Mouse (Mus musculus): ENCODE results near the gene Dlx5. TPM values are rescaled to one million over a fixed set of nuclear protein-coding genes. Genes with fewer than 3 reads are reported as not detected.
A peak's percentile ranks its signal among the peaks of the same experiment; 100 is the strongest.

Dlx5 gene
- not detected for total RNA-seq (2022)

- no peak for DNase-seq (ENCODE audit: low spot score in 2 of 2)
Observed at GRCm38 (mm10) chr6:6881638-6882190, at the start of gene Dlx5. Gene Dlx5 (minus strand): TSS chr6:6882085.

- no peak for DNase-seq (ENCODE audit: low spot score in 2 of 2)
Observed at GRCm38 (mm10) chr6:6931507-6931906, 49.6 kb upstream of the Dlx5 start.

GRCm38 (mm10) chr6:6930831-6931230 is 48.9 kb upstream of the Dlx5 start:
- DNase-seq (ENCODE audit: low spot score in 2 of 2), result no peak

- DNase-seq (ENCODE audit: low spot score in 2 of 2), result no peak
Observed at GRCm38 (mm10) chr6:6925264-6925663, 43.4 kb upstream of the Dlx5 start.

- DNase-seq (ENCODE audit: low spot score in 2 of 2), result no peak
Observed at GRCm38 (mm10) chr6:6917334-6917733, 35.4 kb upstream of the Dlx5 start.

- no peak for DNase-seq (ENCODE audit: low spot score in 2 of 2)
Observed at GRCm38 (mm10) chr6:6915526-6915915, 33.6 kb upstream of the Dlx5 start.

GRCm38 (mm10) chr6:6914849-6915525 is 33.1 kb upstream of the Dlx5 start:
- DNase-seq (ENCODE audit: low spot score in 2 of 2), result no peak

GRCm38 (mm10) chr6:6914304-6914703 is 32.4 kb upstream of the Dlx5 start:
- no peak for DNase-seq (ENCODE audit: low spot score in 2 of 2)

- DNase-seq (ENCODE audit: low spot score in 2 of 2), result peak; percentile 52 to 54
Observed at GRCm38 (mm10) chr6:6909586-6909985, 27.7 kb upstream of the Dlx5 start.

- no peak for DNase-seq (ENCODE audit: low spot score in 2 of 2)
Observed at GRCm38 (mm10) chr6:6890047-6890446, 8.2 kb upstream of the Dlx5 start.

- DNase-seq (ENCODE audit: low spot score in 2 of 2), result no peak
Observed at GRCm38 (mm10) chr6:6886225-6886624, 4.3 kb upstream of the Dlx5 start.

GRCm38 (mm10) chr6:6884897-6885296 is 3.0 kb upstream of the Dlx5 start:
- no peak for DNase-seq (ENCODE audit: low spot score in 2 of 2)

- no peak for DNase-seq (ENCODE audit: low spot score in 2 of 2)
Observed at GRCm38 (mm10) chr6:6882266-6882797, 447 bp upstream of the Dlx5 start.

- DNase-seq (ENCODE audit: low spot score in 2 of 2), result no peak
Observed at GRCm38 (mm10) chr6:6881115-6881637, 709 bp downstream of the Dlx5 start.

GRCm38 (mm10) chr6:6880361-6881114 is 1.3 kb downstream of the Dlx5 start:
- DNase-seq (ENCODE audit: low spot score in 2 of 2), result no peak

GRCm38 (mm10) chr6:6879371-6880325 is 2.2 kb downstream of the Dlx5 start:
- DNase-seq (ENCODE audit: low spot score in 2 of 2), result no peak

- DNase-seq (ENCODE audit: low spot score in 2 of 2), result no peak
Observed at GRCm38 (mm10) chr6:6878841-6879291, 3.0 kb downstream of the Dlx5 start.

- no peak for DNase-seq (ENCODE audit: low spot score in 2 of 2)
Observed at GRCm38 (mm10) chr6:6877981-6878840, 3.7 kb downstream of the Dlx5 start.

GRCm38 (mm10) chr6:6877346-6877910 is 4.5 kb downstream of the Dlx5 start:
- DNase-seq (ENCODE audit: low spot score in 2 of 2), result no peak

GRCm38 (mm10) chr6:6876731-6877130 is 5.2 kb downstream of the Dlx5 start:
- no peak for DNase-seq (ENCODE audit: low spot score in 2 of 2)

Data from gastrocnemius, adult 8-10 months (tissue).